Mouse (Mus musculus) adrenal gland, postnatal 25 days (tissue): Measurements from ENCODE around the gene Sh3bp4. TPM values are rescaled to one million over a fixed set of nuclear protein-coding genes. Genes with fewer than 3 reads are reported as not detected.
A peak's percentile ranks its signal among the peaks of the same experiment; 100 is the strongest.

ENCODE experiments used
- DNase-seq: peaks from one replicate; pipeline ENCODE4 v3.0.0; 2021; ENCODE audit warnings: mixed read lengths
- total RNA-seq: library from RNA; stranded (reverse); gene quantifications from 2 replicates; pipeline ENCODE4 v1.2.3, GENCODE M21; 2021

Sh3bp4 gene
- total RNA-seq, 1 experiment from 2014 or later: 12.1 TPM

- DNase-seq: no peak
Observed at GRCm38 (mm10) chr1:89130429-89130828, 60.2 kb downstream of the Sh3bp4 start.

- DNase-seq: no peak
Observed at GRCm38 (mm10) chr1:89131018-89131540, 60.9 kb downstream of the Sh3bp4 start.

- DNase-seq: peak; percentile 44
Observed at GRCm38 (mm10) chr1:89131707-89132106, 61.5 kb downstream of the Sh3bp4 start.

GRCm38 (mm10) chr1:89133266-89133665 is 63.1 kb downstream of the Sh3bp4 start:
- DNase-seq: no peak

- DNase-seq: no peak
Observed at GRCm38 (mm10) chr1:89133717-89134116, 63.5 kb downstream of the Sh3bp4 start.

GRCm38 (mm10) chr1:89136089-89136811 is 66.0 kb downstream of the Sh3bp4 start:
- DNase-seq: peak; percentile 39

GRCm38 (mm10) chr1:89137086-89137816 is 67.0 kb downstream of the Sh3bp4 start:
- DNase-seq: no peak

DNA sequence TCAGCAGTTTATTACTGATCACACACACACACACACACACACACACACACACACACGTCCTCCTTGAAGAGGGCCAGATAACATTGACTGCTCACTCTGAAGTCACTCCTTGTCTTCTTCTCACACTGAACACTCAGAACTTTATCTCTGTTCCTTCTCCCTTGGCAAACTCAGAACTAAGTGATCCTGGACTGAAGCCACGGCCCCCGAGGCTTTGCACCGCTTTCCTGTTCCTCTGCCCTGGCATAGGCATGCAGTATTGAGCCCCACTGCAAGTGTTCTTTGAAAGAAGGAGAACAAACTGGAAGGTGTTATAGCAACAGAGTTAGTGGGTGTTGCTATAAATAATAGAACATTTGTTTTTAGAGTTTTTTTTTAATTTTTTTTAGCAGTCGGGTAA is 68.1 kb downstream of the Sh3bp4 start:
- DNase-seq: no peak

GRCm38 (mm10) chr1:89140113-89140512 is 69.9 kb downstream of the Sh3bp4 start:
- DNase-seq: no peak

GRCm38 (mm10) chr1:89151071-89151470 is 80.9 kb downstream of the Sh3bp4 start:
- DNase-seq: no peak

GRCm38 (mm10) chr1:89152576-89152975 is 82.4 kb downstream of the Sh3bp4 start:
- DNase-seq: no peak

DNA sequence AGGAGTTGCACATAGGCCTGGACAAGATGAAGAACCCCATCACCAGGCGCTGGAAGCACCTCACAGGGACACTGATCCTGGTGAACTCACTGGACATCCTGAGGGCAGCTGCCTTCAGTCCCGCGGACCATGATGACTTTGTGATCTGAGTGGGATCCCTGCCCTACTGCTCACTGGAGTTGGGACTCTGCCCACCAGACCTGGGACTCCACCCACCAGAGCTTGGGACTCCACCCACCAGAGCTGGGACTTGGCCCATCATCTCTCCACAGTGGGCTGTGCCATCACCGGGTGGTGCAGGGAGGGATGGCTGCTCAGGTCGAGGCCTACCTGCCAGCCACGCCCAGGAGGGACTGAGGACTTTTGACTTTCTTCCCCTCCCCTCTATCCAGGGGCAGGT is 83.0 kb downstream of the Sh3bp4 start:
- no peak for DNase-seq

DNA sequence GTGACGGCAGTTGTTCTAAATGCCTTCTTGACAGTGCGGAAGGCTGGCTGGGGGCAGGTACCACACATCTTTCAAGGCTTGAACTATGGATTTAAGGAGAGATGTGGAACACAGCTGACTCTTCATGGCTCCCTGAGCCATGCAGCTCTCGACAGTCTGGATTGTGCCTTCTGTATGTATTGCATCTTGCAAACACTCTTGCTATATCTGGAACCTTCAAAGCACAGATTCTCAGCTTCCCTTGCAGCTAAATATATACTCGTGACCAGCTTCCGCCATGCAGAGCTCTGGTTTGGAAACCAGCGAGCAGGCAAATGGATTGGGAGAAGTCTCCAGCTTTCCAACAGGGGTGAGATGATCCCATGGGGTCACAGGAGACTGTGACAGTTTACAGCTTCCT is 93.3 kb downstream of the Sh3bp4 start:
- no peak for DNase-seq

- no peak for DNase-seq
Observed at GRCm38 (mm10) chr1:89164281-89164680, 94.1 kb downstream of the Sh3bp4 start.

DNA sequence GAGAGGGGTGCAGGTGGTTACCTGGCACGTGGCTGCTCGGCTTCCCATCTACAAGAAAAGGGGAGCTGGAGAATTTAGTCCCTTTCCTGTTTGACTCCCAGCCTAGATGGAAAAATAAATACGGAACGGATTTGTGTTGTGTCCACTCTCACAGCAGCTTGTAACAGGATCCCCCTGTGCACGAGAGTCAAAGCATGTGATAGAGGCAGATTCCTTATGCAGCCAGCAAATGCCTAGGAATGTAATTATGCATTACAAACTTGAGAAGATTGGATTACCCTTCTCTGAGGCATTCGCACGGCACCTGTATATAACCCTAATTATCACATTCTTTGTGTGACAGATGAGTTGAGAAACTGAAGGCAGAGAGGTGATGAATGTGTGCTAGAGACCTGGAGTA is 94.5 kb downstream of the Sh3bp4 start:
- DNase-seq: no peak

DNA sequence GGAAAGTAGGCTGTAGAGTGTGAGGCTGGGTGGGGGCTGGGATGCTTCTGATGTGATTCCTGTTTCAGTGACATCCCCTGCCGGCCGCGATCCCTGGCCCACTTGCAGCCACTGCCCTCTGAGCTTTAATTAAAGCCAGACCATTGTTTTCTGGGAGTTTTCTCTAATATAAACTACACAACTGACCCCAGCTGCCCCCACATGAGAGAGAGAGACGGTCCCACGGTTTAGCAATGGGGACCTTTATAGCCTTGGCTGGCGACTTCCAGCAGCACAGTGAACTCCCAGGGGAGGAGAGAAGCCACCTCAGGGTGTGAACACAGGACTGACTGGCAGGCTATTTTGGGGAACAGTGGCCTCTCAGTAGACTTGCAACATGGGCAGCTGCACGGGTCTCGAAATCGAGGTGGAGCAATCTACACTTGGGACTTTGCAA is 96.6 kb downstream of the Sh3bp4 start:
- no peak for DNase-seq

DNA sequence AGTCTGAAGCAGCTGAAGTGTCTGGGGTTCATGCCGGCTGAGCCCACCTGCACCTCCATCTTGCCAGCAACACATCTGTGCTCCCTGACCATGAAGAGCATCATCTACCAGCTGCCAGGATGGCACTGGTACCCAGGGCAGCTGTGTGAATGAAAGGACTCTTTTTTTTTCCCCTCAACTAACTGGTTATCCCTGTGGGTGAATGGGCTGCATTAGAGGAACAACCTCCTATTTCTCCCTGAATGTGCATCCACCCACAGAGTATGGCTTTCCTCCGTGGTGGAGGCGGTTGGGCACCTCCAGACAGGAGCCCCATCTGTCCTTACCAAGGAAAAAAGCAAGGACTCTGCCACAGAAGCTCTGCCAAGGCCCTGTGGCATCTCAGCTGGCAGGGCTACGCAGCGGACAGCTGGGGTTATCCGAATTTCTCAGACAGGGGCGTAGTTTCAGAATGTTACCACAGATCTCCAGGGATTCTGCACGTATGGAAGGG is 101.1 kb downstream of the Sh3bp4 start:
- DNase-seq: no peak

- no peak for DNase-seq
Observed at GRCm38 (mm10) chr1:89174621-89175020, 104.4 kb downstream of the Sh3bp4 start.

GRCm38 (mm10) chr1:89175355-89175754 is 105.1 kb downstream of the Sh3bp4 start:
- peak; percentile 33 for DNase-seq

GRCm38 (mm10) chr1:89183261-89183831 is 113.1 kb downstream of the Sh3bp4 start:
- DNase-seq: no peak

GRCm38 (mm10) chr1:89184111-89184785 is 114.0 kb downstream of the Sh3bp4 start:
- no peak for DNase-seq

DNA sequence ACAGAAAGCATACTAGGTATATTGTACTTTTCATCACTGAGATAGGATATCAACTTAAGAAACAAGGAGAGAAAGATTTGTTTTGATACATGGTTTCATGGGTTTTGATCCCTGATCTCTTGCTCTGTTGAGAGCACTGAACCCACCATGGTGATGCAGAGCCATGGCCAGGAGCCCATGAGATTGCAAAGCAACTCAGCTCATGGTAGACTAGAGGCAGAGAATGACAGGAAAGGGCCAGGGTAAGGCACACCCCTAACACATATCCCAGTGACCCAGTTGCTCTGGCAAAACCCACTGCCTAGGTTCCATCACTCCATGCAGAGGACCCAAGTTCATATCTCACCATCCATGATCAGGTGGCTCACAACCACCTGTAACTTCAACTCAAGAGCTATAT is 114.6 kb downstream of the Sh3bp4 start:
- DNase-seq: no peak
